Mouse (Mus musculus) C2C12 (cell line): ENCODE results near the gene Zfp524. TPM values are rescaled to one million over a fixed set of nuclear protein-coding genes. Genes with fewer than 3 reads are reported as not detected.
"Not testable (repeated sequence)": the region's sequence is repeated elsewhere in the genome, so short reads cannot be mapped to it uniquely, and the experiment has no call there.

ENCODE experiments used
- H3K27me3 ChIP-seq: one replicate; pipeline ENCODE4 v1.6.1; 2011; ENCODE audit not compliant: control insufficient read depth, insufficient read depth, insufficient read length
- H3K36me3 ChIP-seq: one replicate; pipeline ENCODE4 v1.6.1; 2011; ENCODE audit not compliant: control insufficient read depth, insufficient read depth
- H3K4me3 ChIP-seq: one replicate; pipeline ENCODE4 v1.5.1; 2011; ENCODE audit warnings: mild to moderate bottlenecking, control low read depth; ENCODE audit not compliant: poor library complexity, insufficient read depth, severe bottlenecking
- H3K79me2 ChIP-seq: one replicate; pipeline ENCODE4 v1.6.1; 2011; ENCODE audit not compliant: control insufficient read depth, insufficient read depth
- H3K79me3 ChIP-seq: one replicate; pipeline ENCODE4 v1.6.1; 2011; ENCODE audit warnings: low read depth, control low read depth
- H3ac ChIP-seq: one replicate; pipeline ENCODE3; 2011; ENCODE audit warnings: low read depth; ENCODE audit not compliant: control insufficient read depth, insufficient read length
- CEBPB ChIP-seq: IDR thresholded peaks from one replicate; pipeline ENCODE4 v1.6.1; 2011; ENCODE audit warnings: low read depth, mild to moderate bottlenecking, control low read depth, moderate library complexity
- CTCF ChIP-seq: IDR thresholded peaks from one replicate; pipeline ENCODE4 v1.5.1; 2011; ENCODE audit not compliant: control insufficient read depth, insufficient read depth, insufficient read length
- FOSL1 ChIP-seq: IDR thresholded peaks from one replicate; pipeline ENCODE4 v1.8.0; 2011; ENCODE audit warnings: mild to moderate bottlenecking, low read length; ENCODE audit not compliant: poor library complexity, insufficient read depth, severe bottlenecking
- MAX ChIP-seq: IDR thresholded peaks from one replicate; pipeline ENCODE4 v1.6.1; 2011; ENCODE audit warnings: mild to moderate bottlenecking, control low read depth
- MYOD1 ChIP-seq: IDR thresholded peaks from one replicate; pipeline ENCODE4 v1.6.1; 2011; ENCODE audit warnings: low read depth; ENCODE audit not compliant: control insufficient read depth, insufficient read length
- MYOG ChIP-seq: IDR thresholded peaks from one replicate; pipeline ENCODE4 v1.6.1; 2011; ENCODE audit not compliant: control insufficient read depth, insufficient read length; ENCODE audit errors: extremely low read depth
- USF1 ChIP-seq: IDR thresholded peaks from one replicate; pipeline ENCODE4 v1.6.1; 2011; ENCODE audit warnings: low read depth, mild to moderate bottlenecking, control low read depth, moderate library complexity
- polyA plus RNA-seq: library from polyadenylated mRNA; unstranded; fragments of >200 nt; fragmentation: generic; extraction: Trizol; gene quantifications from one replicate; pipeline ENCODE4 v1.2.1, GENCODE M21; 2012; ENCODE audit warnings: missing spikeins

The Zfp524 gene
- polyA plus RNA-seq, 1 experiment: 12.9 TPM

DNA sequence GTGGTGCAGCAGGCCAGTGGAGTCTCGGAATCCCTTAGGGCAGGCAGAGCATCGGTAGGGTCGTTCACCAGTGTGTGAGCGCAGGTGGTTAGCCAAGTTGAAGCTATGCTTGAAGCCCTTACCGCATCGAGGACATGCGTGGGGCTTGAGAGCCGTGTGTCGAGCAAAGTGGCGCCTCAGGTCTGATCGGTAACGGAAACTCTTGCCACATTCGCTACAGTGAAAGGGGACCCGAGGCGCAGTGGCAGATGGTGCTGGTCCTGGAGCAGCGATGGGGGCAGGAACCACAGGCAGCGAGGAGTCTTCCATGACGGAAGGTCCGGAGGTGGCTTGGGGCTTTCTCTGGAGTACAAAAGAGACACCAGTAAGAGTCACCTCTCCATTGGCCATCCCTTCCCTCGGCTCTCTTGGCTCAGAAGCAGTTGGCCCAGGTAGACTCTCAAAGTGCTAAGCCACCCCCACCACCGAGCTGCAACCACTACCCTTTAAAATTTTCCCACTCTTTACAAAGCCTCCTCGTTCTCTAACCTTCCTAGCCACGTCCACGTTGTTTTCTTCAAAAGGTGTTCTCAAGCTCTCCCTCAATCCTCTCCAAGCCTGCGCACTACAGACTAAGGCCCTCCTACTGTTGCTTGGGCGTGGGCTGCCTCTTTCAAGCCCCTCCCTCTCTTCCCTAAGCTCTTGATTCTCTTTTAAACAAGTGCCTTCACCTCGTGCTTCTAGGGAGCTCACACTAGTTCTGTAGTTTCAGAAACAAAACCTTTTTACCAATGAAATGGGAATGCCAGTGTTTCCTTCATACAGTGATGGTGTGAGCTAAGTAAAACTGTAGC is 1.3 kb upstream of the Zfp524 start:
- TF ChIP-seq FOSL1: no peak
- no peak for TF ChIP-seq MAX
- TF ChIP-seq CEBPB: no peak
- no peak overlapping the region for H3K4me3 ChIP-seq
- H3ac ChIP-seq: no peak overlapping the region
- H3K79me3 ChIP-seq: peaks cover 4% of the 10 kb centered on the region
- H3K36me3 ChIP-seq: peaks cover 43% of the 10 kb centered on the region
- H3K79me2 ChIP-seq: peaks cover 11% of the 10 kb centered on the region
- H3K27me3 ChIP-seq: no peaks in the 10 kb centered on the region

DNA sequence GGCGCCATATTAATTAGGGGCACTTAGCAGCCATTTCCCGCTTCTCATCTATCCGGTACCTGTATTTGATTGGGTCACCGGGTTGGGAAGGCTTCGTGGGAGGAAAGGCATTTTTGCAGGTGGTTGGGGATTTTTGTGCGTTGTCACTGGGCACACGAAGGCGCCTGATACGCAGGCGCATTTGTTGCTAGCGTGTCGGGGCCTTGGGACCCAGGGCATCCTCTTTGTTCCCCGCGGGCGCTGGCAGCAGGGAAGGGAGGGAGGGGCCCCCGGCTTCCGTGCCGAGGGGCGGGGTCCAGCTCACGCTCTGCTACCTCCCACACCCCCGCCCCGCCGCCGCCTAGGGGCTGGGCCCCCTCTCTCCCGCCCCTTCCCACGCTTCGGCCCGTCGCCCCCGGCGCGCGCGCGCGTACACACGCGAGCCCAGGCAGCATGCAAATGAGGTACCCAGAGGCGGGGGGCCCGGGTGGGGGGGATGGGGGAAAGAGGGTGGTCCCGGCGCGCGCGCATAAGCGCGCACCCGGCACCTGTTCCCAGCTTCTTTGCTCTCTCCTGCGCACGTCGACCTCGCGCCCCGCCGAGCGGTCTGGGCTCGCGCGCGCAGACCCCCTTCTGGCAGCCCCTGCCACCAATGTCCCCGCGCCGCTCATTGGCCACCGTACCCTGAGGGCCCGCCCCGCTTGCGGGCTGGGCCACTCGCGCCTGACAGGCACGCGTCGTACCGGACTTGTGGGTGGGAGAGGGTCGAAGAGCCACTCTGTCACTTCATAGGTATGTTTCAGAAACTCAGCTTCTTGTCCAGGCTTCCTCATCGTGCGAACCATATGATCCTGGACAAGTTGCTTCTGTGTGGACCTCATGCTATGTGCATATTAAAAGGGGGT is 1.1 kb downstream of the Zfp524 start, which contains the start of gene Gm44973:
Gene Gm44973, plus strand, starts transcription at position 379 of the 884 bp plus-strand sequence.
- Histone ChIP-seq H3K36me3 (peaks cover 29% of the 10 kb centered on the region), H3K79me3 (peaks cover 6% of the 10 kb centered on the region), H3K27me3 (no peaks in the 10 kb centered on the region), H3K79me2 (peaks cover 18% of the 10 kb centered on the region), H3ac (peak within 1 kb of the TSS; percentile 98), H3K4me3 (peak within 1 kb of the TSS; percentile 68)
- TF ChIP-seq USF1 (no peak), FOSL1 (no peak), MYOG (no peak), CTCF (no peak), MAX (peak; percentile 28), MYOD1 (no peak)

DNA sequence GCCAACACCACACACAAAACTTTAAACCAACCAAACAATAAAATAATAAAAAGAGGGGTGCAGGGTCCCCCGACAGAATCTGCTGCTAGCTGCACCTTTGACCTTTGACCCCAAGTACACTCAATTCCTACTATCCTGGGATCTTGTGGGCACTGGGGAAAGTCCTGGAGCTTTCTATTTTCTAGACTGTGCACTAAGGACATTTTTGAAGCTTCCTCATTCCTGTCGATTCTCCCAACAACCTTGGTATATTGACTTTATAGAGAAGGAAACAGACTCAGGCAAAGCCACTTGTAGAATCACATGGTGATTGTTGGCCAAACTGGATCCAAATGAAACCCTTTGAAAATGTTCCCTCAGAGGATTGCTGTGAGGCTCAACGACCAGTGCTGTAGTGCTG is 1.8 kb downstream of the Zfp524 start:
- Histone ChIP-seq H3ac (peak overlapping the region; percentile 35), H3K4me3 (peak overlapping the region; percentile 68), H3K79me3 (peaks cover 10% of the 10 kb centered on the region), H3K27me3 (no peaks in the 10 kb centered on the region), H3K79me2 (peaks cover 24% of the 10 kb centered on the region), H3K36me3 (peaks cover 24% of the 10 kb centered on the region)
- TF ChIP-seq USF1 (no peak), CEBPB (no peak), MAX (no peak), FOSL1 (no peak), CTCF (no peak)

GRCm38 (mm10) chr7:5016920-5017319 is 2.7 kb downstream of the Zfp524 start:
- Histone ChIP-seq H3K36me3 (peaks cover 20% of the 10 kb centered on the region), H3K79me3 (peaks cover 18% of the 10 kb centered on the region), H3K79me2 (peaks cover 33% of the 10 kb centered on the region), H3ac (no peak overlapping the region), H3K4me3 (no peak overlapping the region), H3K27me3 (no peaks in the 10 kb centered on the region)
- TF ChIP-seq FOSL1 (no peak), CTCF (no peak), MYOG (no peak), MYOD1 (no peak), CEBPB (no peak), USF1 (no peak), MAX (no peak)

DNA sequence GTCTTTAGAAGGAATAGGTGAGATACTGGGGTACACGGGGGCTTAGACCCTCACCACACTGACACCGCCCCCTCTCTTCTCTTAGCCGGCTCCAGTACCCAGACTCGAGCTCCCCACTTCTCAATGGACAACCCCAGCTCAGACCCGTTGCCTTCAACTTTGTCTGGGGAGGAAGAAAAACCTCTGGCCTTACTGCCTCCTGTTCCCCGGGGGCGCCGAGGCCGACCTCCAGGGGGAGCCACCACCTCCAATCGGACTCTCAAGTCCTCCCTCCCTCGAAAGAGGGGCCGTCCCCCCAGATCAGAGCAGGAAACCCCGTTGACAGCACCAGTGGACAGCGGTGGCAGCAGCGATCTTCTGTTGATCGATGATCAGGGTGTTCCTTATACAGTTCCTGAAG is 3.1 kb downstream of the Zfp524 start:
- Histone ChIP-seq H3K36me3 (peaks cover 20% of the 10 kb centered on the region), H3K79me2 (peaks cover 37% of the 10 kb centered on the region), H3K79me3 (peaks cover 21% of the 10 kb centered on the region), H3K27me3 (no peaks in the 10 kb centered on the region), H3ac (no peak overlapping the region), H3K4me3 (no peak overlapping the region)
- no peak for TF ChIP-seq CTCF
- no peak for TF ChIP-seq CEBPB
- TF ChIP-seq USF1: no peak
- no peak for TF ChIP-seq MAX

GRCm38 (mm10) chr7:5017931-5018330 is 3.7 kb downstream of the Zfp524 start:
- no peak for TF ChIP-seq CTCF
- Histone ChIP-seq H3K4me3 (no peak overlapping the region), H3ac (no peak overlapping the region), H3K36me3 (peaks cover 22% of the 10 kb centered on the region), H3K79me3 (peaks cover 27% of the 10 kb centered on the region), H3K27me3 (no peaks in the 10 kb centered on the region), H3K79me2 (peaks cover 39% of the 10 kb centered on the region)

DNA sequence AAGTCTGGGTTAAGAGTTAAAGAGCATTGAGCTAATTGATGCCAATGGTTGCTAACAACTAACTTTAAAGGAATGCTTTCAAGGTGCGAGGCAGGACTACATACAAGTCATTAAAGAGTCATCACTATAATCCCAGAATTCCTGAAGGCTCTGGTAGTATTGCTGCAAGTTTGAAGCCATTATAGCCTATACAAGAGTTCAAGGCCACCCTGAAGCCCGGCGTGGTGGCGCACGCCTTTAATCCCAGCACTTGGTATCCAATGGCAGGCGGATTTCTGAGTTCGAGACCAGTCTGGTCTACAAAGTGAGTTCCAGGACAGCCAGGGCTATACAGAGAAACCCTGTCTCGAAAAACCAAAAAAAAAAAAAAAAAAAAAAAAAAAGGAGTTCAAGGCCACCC is 5.4 kb downstream of the Zfp524 start:
- H3K4me3 ChIP-seq: peak overlapping the region; percentile 29
- peak overlapping the region; percentile 23 for H3ac ChIP-seq
- peaks cover 52% of the 10 kb centered on the region for H3K79me2 ChIP-seq
- H3K36me3 ChIP-seq: peaks cover 34% of the 10 kb centered on the region
- peaks cover 34% of the 10 kb centered on the region for H3K79me3 ChIP-seq
- H3K27me3 ChIP-seq: not testable (repeated sequence)
